Mouse (Mus musculus) brain, embryonic 14.5 days (tissue): ENCODE measurements around the gene Nacc2.

Experiments
- CTCF ChIP-seq: fragments of 200-500 bp; IDR thresholded peaks from 2 replicates; pipeline ENCODE4 v1.5.1; 2012; ENCODE audit warnings: inconsistent platforms, mild to moderate bottlenecking, moderate library complexity, borderline replicate concordance; ENCODE audit not compliant: insufficient read depth, insufficient read length; ENCODE audit errors: extremely low read depth
- POLR2A ChIP-seq: fragments of 200-500 bp; IDR thresholded peaks from 2 replicates; pipeline ENCODE4 v1.6.1; 2012; ENCODE audit warnings: mild to moderate bottlenecking, inconsistent platforms, borderline replicate concordance; ENCODE audit not compliant: poor library complexity, insufficient read depth, insufficient read length, severe bottlenecking; ENCODE audit errors: extremely low read depth

DNA sequence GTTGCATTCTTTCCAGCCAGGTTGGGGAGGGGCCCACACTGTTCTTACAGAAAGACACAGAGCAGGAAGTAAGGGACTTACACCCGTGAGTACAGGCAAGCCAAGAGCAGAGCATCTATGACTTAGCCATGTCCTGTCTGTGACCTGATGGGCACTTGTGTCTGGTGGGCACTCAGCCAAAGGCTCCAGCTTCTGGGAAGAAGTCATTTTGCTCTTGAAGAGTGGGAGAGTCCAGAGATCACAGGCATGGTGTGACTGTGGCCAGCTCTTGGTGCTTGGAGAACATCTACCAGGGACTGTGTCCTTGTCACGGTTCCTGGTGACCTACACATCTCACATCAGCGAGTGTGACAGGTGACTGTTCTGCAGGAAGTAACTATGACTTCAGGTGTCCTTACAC lies 32.7 kb upstream of the Nacc2 start:
- no peak for TF ChIP-seq CTCF
- no peak for TF ChIP-seq POLR2A
